Mouse (Mus musculus): Measurements from ENCODE around the gene Htr7. TPM values are rescaled to one million over a fixed set of nuclear protein-coding genes. Genes with fewer than 3 reads are reported as not detected.

The Htr7 gene
- under 1 TPM; 0.14 to 0.25 TPM for total RNA-seq (2021)

DNA sequence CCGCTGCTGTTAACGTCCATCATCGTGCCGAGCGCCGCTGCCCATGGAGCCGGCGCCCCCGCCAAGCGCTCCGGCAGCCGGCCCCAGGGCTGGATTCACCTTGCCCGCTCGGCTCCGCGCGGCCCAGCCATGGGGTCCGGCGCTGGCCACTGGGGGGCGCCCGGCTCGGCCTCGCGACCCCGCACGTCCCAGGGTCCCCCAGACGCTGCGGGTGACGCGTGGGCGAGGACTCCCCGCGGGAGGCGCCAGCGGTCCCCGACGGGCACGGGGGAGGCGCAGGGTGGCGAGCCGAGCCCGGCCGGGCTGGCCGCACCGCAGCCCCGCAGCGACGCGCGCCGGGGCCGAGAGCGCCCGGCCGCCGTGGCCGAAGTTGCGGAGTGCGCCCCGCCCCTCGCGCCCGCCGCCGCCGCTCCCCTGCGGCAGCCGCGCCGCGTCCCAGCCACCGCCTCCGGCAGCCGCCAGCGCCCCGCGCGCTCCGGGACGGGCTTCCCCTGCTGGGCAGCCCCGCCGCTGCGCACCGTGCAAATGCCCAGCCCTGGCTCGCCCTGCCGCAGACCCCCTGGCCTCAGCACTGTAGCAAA, at the start of gene Htr7:
Gene Htr7, minus strand, starts transcription at position 277 of the 581 bp plus-strand sequence.
- DNase-seq = peak; percentile 47

DNA sequence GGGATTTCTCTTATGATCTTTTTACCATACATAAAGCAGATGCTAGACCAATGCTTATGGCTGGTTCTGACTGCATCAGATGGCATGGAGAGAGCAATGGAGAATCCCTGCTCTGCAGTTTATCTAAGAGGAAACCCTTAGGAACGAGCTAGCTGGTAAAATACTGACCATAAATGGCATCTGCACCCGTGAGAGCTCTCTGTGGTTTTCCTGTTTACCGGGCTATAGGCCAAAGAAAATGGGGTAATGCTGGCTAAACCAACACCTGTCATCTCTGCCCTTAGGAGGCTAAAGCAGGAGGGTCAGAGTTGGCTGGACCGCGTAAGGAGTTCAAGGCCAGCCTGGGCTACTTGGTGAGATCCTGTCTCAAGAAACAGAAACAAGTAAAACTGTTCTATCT, 46.6 kb upstream of the Htr7 start:
- DNase-seq = no peak

DNA sequence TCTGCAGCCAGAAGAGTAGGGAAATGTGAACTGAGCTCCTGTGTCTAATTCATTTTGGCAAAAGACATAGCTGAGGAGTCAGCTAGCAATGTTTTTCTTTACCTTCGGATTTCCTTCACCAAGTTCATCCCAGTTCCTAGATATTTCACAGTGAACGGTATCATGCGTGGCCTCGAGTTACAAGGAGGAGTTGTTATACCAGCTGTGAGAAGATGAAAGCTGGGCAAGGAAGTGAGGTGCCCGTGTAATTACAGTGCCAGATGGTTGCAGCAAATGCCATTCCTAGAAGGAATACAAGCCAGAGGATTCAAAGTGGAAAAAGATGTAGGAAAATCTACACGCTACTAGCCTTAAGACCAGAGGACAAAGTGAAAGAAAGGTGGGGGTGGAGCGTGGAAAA, 41.6 kb upstream of the Htr7 start:
- no peak for DNase-seq

DNA sequence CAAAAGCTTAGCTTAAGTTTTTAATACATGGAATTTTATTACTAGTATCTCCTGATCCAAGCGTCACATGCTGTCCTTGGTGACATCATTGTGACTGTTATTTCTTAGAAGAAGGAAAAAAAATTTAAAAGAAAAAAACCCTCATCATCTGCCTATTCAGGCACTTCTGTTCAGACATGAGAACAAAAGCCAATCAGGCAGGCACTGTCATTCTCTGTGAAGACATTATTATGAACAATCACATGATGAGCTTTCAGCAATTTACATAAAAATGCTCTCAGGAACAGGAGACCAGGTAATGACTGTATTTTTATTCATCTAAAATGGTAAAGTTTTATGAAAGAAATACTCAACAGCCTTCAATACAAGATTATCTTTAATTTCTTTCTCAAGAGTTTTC, 41.0 kb upstream of the Htr7 start:
- no peak for DNase-seq

DNA sequence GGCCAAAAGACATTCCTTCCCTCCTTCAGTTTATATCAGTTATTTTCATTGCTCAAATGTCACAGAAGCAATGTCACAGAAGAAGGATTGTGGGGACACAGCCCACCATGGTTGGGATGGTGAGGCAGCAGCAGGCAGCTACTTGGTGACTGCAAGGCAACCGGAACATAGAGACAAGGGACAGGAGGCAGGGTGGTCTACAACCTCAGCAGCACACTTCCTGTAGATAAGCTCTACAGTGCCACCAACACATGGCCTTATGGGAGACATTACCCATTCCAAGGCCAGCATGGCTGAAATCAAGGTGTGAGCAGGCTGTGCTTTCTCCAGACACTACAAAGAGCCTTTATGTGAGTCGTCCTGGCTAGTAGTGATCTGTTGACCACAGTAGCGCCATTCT, 39.9 kb upstream of the Htr7 start:
- DNase-seq = no peak

DNA sequence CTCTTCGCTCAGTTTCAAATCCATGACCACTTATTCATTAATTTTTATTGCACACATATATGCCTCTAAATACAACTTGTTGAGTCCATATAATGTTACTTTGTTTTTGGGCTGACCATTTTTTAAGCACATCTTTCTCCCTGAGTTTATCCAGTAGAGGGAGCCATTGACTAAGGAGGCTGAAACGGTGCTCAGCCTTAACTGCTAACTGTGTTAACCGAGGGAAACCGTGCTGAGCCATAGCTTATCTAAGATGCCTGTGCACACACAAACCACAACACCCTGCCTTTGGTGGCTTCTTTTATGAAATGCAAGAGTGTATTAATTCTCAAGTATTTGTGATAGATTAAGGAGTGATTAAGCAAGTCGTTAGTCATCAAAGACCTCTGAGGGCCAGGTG, 33.5 kb upstream of the Htr7 start:
- no peak for DNase-seq

DNA sequence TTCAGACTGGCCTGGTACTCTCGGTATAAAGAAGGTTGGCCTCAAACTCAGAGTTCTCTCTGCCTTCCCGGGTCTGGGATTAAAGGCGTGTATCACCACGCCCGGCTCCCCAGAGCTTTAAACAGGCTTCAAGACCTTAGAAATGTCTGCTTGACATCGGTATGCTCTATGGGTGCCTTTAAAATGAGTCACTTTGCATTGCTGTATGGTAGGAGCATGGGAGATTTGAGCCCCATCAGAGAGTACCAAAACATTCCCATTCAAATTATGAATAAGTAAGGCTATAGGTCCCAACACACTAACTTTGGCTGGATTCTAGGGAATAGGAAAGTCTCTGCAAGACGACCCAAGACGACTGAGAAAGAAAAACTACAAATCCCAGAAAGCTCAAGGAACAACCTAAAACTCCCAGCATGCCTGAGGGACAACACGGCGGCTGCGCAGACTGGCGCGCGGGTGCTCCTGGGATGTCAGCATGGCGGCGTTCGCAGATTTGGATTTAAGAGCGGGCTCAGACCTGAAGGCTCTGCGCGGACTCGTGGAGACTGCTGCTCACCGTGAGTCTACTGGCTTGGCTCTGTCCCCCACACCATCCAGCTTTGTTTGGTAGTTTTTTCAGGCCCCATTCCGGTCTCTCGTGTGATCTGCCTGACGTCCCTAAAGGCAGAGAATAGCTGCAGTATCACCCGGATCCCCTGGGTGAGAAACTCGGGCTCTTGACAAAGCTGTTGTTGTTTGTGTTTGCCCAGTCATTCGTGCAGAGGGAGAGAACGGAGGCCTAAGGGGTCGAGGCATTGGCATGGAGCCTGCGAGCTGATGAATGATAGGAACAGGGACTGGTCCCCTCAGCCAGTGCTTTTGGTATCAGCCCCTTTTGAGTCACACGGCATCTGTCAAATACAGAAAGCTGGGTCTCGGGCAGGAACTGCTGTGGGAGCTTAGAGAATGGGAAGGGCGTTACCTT, 26.2 kb upstream of the Htr7 start, which contains the start of gene Rpp30:
Gene Rpp30, plus strand, starts transcription at position 455 of the 964 bp plus-strand sequence.
- peak; percentile 86 for DNase-seq

DNA sequence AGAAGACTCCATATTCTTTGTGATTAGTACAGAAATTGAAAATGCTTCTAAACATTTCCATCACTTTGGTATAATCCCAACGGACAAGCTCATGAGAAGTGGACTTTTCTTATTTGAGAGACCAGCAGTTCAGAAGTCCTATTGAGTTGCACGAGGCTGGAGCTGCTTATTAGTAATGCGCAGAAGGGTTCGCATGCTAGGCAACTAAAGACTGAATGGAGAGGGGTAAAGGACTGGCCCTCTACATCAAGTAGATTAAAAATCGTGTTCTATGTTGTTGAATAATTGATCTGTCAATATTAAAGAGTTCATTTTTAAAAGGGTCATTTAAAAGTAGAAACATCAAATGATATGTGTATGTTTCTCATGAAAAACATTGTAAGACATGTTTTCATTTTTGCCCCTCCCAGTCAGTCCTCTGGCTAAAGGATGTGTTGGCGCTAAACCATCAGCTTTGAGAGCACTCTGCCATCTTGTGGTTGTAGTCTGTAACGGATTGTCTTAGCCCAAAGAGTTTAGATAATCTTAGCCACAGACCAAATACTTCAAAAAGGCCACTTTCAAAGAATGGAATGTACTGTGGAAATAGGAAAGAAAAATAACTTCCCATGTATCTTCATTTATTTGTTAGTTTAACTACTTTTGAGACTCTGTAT, 25.4 kb upstream of the Htr7 start:
- DNase-seq = peak; percentile 44

DNA sequence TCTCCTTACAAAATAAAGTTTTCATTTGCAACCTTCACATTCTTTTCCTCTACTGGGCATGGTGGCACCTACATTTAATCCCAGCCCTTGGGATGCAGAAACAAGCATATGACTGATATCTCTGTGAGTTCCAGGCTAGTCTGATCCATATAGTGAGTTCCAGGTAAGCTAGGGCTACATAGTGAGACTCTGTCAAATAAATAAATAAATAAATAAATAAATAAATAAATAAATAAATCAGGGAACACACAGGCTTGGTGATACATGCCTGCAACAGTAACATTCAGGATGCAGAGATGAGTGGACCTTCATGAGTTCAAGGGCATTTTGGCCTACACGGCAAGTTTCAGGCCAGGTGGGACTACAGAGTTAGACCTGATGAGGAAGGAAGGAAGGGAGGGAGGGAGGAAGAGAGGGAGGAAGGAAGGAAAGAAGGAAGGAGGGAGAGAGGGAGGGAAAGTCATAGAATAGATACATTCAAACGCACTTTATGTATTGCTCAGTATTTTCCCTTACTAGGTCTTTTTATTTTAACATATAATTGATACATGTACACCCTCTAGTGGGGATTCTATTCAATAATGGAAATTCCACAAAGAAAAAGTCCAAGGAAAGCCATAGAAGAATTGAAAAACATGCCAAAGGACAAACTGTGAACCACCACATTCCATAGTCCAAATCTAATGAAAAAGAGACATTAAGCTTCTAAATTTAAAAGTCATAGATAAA, 5.7 kb upstream of the Htr7 start:
- DNase-seq = no peak

DNA sequence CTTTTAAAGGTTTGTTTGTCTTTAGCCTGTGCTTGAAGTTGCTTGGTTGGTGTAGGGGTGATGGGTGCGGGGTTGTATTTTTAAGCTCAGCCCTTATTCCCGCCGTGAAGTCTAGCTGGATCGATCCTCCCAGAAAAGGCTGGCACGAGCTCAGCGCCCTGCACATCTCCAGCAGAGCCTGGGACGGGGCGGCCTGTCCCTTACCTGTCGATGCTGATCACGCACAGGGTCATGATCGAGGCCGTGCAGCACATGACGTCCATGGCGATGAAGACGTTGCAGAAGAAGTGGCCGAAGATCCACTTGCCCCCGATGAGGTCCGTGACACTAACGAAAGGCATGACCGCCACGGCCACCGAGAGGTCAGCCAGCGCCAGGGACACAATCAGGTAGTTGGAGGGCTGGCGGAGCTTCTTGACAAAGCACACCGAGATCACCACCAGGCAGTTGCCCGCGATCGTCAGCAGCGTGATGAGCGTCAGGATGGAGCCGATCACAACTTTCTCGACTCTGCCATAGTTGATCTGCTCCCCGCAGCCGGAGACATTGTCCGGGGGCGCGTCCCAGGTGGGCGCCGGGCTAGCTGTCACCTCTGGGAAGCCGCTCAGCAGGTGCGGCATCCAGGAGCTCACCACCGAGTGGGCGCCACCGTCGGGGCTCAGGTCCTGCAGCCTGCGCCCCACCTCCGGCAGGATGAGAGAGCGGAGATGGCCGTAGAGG, 645 bp downstream of the Htr7 start:
- no peak for DNase-seq

DNA sequence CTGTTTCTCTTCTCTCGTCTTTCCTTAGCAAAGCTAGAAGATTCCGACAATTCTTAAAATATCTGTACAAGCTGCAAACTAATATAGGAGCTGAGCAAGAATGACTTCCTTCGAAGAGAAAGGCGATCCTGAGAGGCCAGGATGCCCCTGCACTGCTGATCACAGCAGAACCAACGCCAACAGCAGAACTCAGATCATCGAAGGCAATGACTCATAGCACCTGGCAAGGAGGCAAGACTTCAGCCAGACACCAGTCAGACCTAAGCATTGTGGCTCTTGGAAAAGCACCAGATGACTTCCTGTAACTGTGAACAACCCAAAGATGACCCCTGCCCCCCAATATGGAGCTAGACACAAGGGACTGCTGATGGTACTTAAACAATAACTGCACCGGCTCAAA, 11.3 kb downstream of the Htr7 start:
- no peak for DNase-seq

DNA sequence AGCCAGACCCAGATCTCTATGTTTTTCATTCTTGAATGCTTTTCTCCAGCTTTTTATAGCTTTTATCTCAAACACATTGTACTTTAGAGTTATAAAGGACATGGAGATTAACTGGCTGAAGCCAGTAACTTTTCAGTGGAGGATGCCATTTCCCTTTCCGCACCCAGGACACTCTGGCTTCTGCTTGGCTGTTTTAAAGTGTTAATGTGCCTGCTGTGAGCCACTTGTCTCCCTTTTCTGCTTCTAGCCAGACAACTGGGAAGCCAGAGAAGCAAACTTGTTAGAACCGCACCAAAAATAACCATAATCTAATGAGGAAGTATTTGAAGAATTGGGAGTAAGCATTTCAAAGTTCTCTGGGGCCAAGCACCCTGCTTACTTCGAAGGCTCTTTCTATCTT, 42.5 kb downstream of the Htr7 start:
- DNase-seq = no peak

DNA sequence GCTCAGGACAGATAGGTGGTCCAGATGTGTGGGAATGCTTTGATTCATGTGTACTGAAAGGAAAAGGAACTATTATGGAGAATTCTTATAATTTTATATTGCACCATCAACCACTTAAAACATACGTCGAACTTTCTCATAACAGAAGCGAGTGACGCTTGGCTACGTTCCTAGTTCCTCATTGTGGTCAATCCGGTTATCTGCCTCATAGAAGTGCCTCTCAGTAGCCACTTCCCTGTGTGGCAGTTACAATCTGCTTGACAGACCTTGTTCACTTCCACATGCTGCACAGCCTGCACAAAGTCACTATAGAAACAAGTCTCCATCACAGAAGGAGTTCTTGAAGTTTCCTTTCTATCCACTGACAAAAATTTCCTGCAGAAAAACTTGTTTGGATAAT, 51.0 kb downstream of the Htr7 start:
- no peak for DNase-seq

DNA sequence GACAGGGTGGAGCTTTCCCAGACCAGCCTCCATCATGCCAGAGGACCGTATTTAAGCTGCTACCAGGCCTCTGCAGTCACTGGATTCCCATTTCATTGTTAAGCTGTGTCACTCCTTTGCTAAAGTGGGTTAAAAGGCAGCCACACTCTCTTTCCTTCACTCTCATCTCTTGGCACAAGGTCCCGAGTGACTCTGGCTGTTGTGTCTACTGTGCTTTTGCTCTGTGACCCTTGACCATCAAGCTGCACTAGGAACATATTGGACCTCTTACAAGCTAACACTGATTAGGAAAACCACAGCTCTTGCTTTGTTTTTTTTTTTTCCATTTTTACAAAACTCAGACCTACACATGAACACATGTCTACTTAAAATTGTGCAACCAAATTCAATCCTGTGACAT, 52.3 kb downstream of the Htr7 start:
- no peak for DNase-seq

DNA sequence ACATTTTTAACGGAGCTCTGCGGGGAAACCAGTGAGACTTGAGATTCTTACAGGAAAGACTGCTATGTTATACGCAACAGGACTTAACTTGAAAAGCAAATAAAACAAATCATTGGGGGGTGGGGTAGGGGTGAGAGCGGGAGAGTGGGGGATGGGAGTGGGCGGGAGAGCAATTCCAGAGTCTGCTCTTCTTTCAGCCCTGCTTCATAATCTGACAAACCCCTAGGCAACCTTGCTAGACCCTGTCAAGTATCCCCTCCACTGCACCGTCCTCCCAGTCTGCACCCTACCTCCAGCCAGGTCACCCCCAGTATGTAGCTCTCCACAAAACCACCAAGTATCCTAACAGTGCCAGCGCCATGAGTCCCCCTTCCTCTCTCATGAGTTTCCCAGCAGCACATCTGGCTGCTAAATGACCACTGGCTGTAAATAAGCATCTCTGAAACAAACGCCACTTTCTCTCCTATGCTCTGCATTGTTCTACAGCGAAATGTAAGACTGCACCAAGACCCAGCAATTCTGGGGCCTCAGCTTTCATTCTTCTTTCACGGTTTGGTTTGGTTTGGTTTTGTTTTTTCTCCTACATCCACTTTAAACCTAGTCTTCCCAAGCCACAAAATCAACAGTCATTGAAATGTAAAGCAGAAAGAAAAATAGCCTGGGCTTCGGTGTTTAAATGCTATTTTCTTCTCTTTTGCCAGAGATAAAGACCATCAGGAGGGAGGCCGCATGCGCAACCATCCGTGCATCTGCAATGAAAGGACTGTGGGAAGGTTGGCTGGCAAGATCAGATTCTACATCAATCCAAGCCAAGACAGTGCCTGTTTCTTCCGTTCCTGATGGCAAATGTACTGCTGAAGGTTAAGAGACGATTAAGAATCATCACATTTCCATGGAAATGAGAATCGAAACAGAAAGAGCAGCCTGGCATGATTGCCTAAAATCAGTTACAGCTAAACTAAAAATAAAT, 54.5 kb downstream of the Htr7 start:
- DNase-seq = no peak

DNA sequence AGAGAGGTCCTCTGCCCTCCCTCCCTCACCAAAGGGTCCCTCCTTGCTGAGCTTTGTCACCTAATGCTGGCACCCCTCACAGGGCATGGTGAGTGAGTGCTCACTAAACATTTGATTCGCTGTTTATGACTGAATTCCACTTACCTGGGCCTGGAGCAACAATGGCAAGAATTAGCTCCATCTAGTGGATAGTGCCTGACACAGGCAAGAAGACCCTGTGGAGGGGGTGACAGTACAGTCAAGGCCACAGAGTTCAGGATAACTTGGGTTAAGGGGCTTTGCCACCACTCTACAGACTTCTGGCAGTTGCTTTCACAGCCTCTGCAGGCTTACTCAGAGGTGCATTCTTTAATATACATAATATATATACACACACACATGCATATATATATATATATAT, 55.8 kb downstream of the Htr7 start:
- peak; percentile 5 for DNase-seq

DNA sequence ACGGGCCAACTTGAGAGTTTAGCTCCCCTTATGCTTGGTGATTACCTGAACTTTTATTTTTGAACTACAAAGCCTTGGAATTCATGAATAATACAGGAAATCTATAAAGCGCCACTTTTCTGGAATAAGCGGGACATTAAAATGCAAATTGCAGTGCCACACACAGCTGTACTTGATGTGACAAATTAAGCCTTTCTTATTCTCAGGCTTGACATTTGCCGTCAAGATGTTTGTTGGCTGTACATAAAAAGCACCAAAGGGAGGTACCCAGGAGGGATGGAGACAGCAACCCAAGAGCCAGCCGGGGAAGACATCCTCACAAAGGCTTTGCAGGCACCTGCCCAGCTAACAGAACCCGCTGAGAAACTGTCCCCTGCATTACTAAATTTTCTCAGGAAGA, 56.4 kb downstream of the Htr7 start:
- DNase-seq = no peak

DNA sequence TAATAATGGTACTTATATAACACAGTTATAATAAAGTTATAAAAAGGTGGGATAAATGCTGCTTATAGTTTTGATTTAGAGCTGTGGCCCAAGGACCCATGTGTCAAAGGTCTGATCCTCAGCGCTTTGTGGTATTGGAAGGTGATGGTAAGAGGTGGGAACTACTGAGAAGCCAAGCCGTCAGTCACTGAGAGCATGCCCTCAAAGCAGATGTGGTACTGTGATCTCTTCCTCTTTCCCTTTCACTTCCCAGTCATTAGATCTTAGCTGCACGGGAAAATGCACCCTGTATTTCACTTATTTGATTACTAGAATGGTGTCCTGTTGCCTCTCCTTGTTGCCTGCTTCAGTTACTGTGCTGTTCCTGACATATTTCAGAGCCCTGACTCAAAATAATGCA, 59.9 kb downstream of the Htr7 start:
- no peak for DNase-seq

DNA sequence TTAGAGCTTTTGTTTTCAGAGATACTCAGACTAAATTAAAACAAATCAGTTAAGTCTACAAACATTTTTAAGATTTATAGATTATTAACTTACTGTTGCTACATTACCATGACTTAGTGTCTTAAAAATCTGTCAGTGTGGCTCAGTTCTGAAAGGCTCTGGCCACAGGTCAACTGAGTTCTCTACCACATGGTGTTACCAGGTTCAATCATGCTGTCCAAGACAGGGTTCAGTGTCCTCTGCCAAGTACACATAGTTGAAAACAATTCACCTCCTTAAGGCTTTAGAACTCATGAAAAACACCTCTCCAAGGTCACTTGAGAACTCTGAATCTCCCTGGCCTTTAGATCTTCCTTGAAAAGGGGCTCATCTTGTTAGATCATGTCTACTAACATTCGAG, 69.8 kb downstream of the Htr7 start:
- DNase-seq = no peak

DNA sequence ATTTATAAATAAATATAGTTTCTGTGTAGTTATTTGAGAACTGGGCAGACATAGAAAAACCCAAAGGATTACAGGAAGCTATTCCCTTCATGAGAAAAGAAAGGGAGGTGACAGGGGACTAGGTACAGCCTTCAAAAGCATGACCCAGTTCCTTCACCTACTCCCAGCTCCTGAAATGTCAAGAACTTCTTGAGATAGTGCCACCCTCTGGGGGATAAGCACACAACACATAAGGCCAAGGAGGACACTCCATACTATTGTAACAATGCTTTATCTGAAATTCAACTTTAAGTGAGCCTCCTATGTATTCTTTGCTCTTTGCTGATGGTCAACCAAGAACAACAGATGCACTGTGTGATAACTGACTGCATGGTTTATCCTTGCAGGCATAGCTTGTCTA, 82.6 kb downstream of the Htr7 start:
- no peak for DNase-seq

DNA sequence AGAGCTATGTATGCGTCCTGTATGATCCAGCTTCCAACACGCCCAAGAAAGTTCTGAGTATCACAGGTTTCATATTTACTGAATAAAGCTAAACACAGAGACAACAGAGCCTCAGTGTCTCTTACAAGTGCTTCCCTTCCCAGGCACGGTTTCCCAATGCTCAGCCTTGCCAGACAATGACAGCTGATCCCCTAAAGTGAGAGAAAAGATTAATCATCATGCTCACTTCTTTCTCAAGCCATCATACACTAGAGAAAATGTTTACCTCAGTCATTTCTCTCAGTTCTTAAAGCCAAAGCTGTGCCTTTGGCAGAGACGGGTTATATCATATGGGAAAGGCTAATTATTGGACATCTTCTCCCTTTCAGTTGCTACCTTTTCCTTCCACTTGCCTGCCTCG, 99.7 kb downstream of the Htr7 start:
- DNase-seq = no peak

Data from heart, postnatal 4 days (tissue).